Mouse (Mus musculus) limb, embryonic 13.5 days (tissue): ENCODE data around the gene Itprip. TPM values are rescaled to one million over a fixed set of nuclear protein-coding genes. Genes with fewer than 3 reads are reported as not detected.

ENCODE experiments used
- ATAC-seq: fragments of 200-750 bp; cut with Nextera tagmentation; 2 replicates; pipeline ENCODE4 v1.8.0; 2017; ENCODE audit warnings: low read depth, moderate number of reproducible peaks, moderate TSS enrichment; ENCODE audit not compliant: low FRiP score
- H3K27ac ChIP-seq: fragments of 300-500 bp; sonication (generic); 2 replicates; pipeline ENCODE4 v1.5.1; 2015; ENCODE audit warnings: inconsistent platforms, mild to moderate bottlenecking, moderate library complexity
- H3K27me3 ChIP-seq: fragments of 300-500 bp; sonication (generic); 2 replicates; pipeline ENCODE4 v1.6.1; 2015; ENCODE audit warnings: mild to moderate bottlenecking, inconsistent platforms
- H3K36me3 ChIP-seq: fragments of 300-500 bp; sonication (generic); 2 replicates; pipeline ENCODE4 v1.6.1; 2015; ENCODE audit warnings: inconsistent platforms, mild to moderate bottlenecking, moderate library complexity
- H3K4me1 ChIP-seq: fragments of 300-500 bp; sonication (generic); 2 replicates; pipeline ENCODE4 v1.6.1; 2015; ENCODE audit warnings: inconsistent platforms
- H3K4me2 ChIP-seq: fragments of 300-500 bp; sonication (generic); replicated peaks from 2 replicates; pipeline ENCODE4 v1.6.1; 2015; ENCODE audit warnings: inconsistent platforms, mild to moderate bottlenecking, moderate library complexity
- H3K4me3 ChIP-seq: fragments of 300-500 bp; sonication (generic); 2 replicates; pipeline ENCODE4 v1.5.1; 2015; ENCODE audit warnings: moderate library complexity, mild to moderate bottlenecking, inconsistent platforms
- H3K9ac ChIP-seq: fragments of 300-500 bp; sonication (generic); 2 replicates; pipeline ENCODE4 v1.6.1; 2015; ENCODE audit warnings: mild to moderate bottlenecking, inconsistent platforms
- H3K9me3 ChIP-seq: fragments of 300-500 bp; sonication (generic); 2 replicates; pipeline ENCODE4 v1.6.1; 2016; ENCODE audit warnings: inconsistent platforms
- WGBS: fragments of 180-500 bp; shearing (Covaris S2); methylation state at CpG from one replicate; pipeline ENCODE4 v1.1.7; 2015; 5-methylcytosine and 5-hydroxymethylcytosine counted together
- polyA plus RNA-seq: library from polyadenylated mRNA; unstranded; fragments of >200 nt; fragmentation: Nextera tagmentation; extraction: Ambion mirVana; gene quantifications from 2 replicates; pipeline ENCODE4 v1.2.1, GENCODE M21; 2015

Gene Itprip
- polyA plus RNA-seq, 1 experiment from 2014 or later: 26.6 TPM

DNA sequence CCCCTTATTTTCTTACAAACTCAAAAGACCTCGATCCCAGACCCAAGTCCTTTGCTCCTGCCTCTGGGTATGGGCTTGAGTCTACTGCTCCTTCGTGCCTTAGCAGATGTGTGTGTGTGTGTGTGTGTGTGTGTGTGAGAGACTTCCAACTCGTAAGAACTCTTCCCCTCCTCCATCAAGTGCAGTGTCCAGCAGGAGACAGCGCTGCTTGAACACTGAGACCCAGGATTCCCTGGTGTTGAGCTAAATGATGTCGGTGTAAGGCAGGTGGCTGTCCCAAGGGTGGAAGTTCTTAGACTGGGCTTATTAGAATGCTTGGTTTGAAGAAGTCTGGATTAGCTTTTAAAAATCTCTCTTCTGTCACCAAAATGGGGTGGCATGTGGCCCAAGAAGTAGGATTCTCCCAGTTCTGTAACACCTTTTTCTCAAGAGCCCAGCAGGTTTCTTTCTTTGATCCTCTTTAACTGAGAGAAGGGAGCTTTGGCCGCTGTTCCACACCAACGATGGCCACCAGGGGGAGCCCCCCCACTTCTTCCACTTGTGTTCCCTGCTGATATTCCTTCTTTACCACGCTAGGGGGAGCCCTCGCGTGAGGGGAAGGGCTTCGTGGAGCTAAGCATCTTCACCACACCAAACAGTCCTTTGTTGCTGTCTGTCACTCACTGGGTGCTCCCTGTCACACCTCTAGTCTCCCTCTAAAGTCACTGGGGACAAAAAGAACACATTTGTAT is 36.8 kb downstream of the Itprip start:
- Histone ChIP-seq H3K9me3 (no peaks in the 10 kb centered on the region), H3K9ac (no peak overlapping the region), H3K27me3 (no peaks in the 10 kb centered on the region), H3K4me2 (no peak overlapping the region), H3K36me3 (no peaks in the 10 kb centered on the region), H3K27ac (no peak overlapping the region), H3K4me3 (no peak overlapping the region), H3K4me1 (peaks cover 41% of the 10 kb centered on the region)
- WGBS: 21% methylated on average over 11 of the region's 11 CpGs
- peak; percentile 64; the same call in 1 of the 2 replicates for ATAC-seq

DNA sequence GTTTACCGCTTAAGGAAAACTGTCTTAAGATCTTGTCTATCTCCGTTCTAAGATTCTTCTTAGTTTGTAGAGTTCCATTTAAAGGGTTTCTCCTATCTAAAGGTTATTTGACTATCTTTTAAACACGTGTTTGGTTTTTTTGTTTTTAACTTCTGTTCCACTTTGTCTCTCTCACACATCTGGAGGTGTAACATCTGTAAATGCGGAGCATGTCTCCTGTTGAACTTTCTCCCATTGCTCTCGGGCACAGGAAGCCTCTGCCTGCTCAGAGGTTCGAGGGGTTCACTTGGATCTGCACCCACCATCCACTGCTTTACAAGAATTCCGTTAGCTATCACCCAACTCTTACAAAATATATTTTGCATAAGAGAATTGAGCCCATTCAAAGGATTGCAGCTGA is 37.6 kb downstream of the Itprip start:
- 85% methylated on average over 7 of the region's 7 CpGs for whole genome bisulfite sequencing
- Histone ChIP-seq H3K27me3 (no peaks in the 10 kb centered on the region), H3K27ac (no peak overlapping the region), H3K9me3 (no peaks in the 10 kb centered on the region), H3K4me2 (no peak overlapping the region), H3K4me3 (no peak overlapping the region), H3K4me1 (peaks cover 33% of the 10 kb centered on the region), H3K9ac (no peak overlapping the region), H3K36me3 (no peaks in the 10 kb centered on the region)
- ATAC-seq: no peak

DNA sequence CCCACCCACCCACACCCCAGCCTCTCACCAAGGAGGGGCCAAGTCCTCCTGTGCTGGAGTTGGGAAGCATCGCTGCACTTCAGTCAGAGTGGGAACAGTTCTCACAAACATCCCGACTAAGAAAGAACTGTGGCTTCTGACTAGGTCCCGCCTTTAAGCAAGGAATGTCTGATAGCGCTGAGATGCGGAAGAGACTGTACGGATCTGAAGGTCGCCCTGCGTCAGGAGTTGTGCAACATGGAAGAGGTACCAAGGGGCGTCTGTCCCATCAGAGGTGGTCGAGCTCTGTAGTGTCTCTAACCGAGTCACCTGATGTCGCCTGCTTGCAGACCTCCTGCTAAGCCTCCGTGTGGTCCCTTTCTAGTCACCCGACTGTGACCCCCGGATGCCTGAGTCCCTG is 42.8 kb downstream of the Itprip start:
- Histone ChIP-seq H3K27me3 (no peaks in the 10 kb centered on the region), H3K9me3 (no peaks in the 10 kb centered on the region), H3K4me3 (no peak overlapping the region), H3K4me2 (no peak overlapping the region), H3K9ac (no peak overlapping the region), H3K36me3 (no peaks in the 10 kb centered on the region), H3K4me1 (peaks cover 4% of the 10 kb centered on the region; the same call in 1 of the 2 replicates), H3K27ac (no peak overlapping the region)
- WGBS: 78% methylated on average over 15 of the region's 15 CpGs
- ATAC-seq: no peak

DNA sequence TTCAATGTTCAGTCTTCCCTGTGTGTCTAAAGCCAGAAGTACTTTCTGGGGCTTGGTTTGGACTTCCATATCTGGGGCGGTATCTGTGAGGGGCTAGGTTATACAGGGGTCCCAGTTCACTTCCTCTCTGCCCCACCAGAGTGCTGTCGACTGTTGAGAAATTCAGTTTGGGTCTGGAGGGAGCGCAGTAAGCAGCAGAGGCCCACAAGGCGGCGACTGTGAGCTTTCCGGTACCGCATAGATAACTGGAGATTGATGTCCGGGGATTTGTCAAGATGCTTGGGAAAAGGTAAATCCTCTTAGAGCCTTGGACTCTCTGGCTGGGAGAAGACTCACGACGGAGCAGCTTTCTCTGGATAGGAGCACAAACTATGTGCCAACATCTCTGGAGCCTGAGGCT is 47.6 kb downstream of the Itprip start:
- no peak overlapping the region for H3K9ac ChIP-seq
- H3K4me1 ChIP-seq: peaks cover 13% of the 10 kb centered on the region
- H3K36me3 ChIP-seq: no peaks in the 10 kb centered on the region
- 44% methylated on average over 10 of the region's 10 CpGs for WGBS
- no peak for ATAC-seq
- H3K27me3 ChIP-seq: no peaks in the 10 kb centered on the region
- H3K4me2 ChIP-seq: no peak overlapping the region
- H3K4me3 ChIP-seq: no peak overlapping the region
- H3K9me3 ChIP-seq: no peaks in the 10 kb centered on the region
- H3K27ac ChIP-seq: no peak overlapping the region; the same call in 1 of the 2 replicates

DNA sequence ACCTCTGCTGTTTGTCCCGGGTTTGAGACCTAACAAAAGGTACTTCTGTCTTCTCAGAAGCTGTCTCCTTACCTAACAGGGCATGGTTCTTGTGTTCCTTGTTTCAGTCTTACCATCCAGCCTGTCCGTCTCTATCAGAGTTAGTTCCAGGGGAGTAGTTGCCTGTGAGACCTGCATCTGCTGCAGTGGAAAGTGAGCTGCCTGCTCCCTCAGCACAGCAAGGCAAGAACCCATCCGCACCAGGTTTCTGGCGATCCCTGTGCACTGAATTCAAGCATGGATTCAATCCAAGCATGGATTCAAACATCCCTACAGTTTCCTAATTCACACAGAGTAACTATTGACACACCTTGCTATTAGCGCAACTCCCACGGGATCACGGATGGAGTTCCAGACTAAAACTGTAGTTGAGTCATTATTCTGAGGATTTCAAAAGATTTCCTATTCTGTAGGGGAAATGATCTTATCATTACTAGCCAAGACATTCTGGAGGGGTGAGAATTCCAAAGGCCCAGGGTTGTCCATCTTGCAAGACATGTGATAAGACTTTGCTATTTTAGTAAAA is 48.9 kb downstream of the Itprip start:
- WGBS: 70% methylated on average over 7 of the region's 7 CpGs
- H3K27ac ChIP-seq: no peak overlapping the region

DNA sequence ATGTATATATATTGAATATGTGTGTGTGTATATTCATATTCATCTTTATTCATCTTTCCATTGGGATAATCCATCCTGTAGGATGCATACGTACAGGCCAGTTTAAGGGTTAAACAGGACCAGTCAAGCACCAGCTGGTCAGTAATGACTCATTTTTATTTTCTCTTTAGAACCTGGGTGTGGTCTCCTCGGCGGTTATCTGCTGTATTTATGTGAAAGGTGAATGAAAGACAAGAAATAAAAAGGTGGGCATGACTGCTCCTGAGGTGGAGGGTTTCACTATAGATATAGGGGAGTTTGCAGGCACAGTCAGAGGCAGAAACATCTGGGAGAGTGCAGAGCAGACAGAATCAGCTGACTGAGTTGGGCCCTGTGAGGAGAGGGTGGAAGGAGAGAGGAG is 49.6 kb downstream of the Itprip start:
- ATAC-seq: no peak
- H3K4me3 ChIP-seq: no peak overlapping the region
- H3K27me3 ChIP-seq: no peaks in the 10 kb centered on the region
- H3K9me3 ChIP-seq: no peaks in the 10 kb centered on the region
- no peak overlapping the region for H3K9ac ChIP-seq
- H3K4me2 ChIP-seq: no peak overlapping the region
- peaks cover 21% of the 10 kb centered on the region for H3K4me1 ChIP-seq
- H3K27ac ChIP-seq: no peak overlapping the region
- WGBS: 34% methylated on average over 3 of the region's 3 CpGs
- 0 out of 2 replicates have a peak, but pooled peaks cover under 1% of the 10 kb centered on the region for H3K36me3 ChIP-seq

More for the DNA sequence above, 48.9 kb downstream of the Itprip start:
- H3K27me3 ChIP-seq: no peaks in the 10 kb centered on the region
- H3K4me2 ChIP-seq: no peak overlapping the region
- peaks cover 15% of the 10 kb centered on the region for H3K4me1 ChIP-seq
- ATAC-seq: no peak
- no peaks in the 10 kb centered on the region for H3K36me3 ChIP-seq
- no peak overlapping the region for H3K9ac ChIP-seq
- no peak overlapping the region for H3K4me3 ChIP-seq
- H3K9me3 ChIP-seq: no peaks in the 10 kb centered on the region

DNA sequence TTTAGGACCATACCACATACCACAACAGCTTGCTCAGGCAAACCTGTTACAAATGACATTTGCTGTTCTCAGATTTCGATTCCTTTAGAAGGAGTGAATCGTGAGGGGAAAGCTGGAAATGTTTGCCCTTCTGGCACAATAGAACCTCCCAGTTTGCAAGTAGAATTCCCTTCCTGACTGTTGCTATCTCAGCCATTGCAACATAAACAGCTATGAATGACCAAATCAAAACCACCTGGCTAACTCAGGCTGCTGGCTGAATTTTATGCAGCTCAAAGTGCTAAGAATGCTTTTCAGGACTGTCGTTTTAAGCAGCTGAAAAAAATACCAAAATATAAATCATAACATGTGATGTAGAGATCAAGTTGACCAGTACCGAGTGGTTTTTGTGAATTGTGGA is 50.1 kb downstream of the Itprip start:
- ATAC-seq: no peak
- no peaks in the 10 kb centered on the region for H3K27me3 ChIP-seq
- H3K27ac ChIP-seq: no peak overlapping the region
- H3K4me3 ChIP-seq: no peak overlapping the region
- H3K4me1 ChIP-seq: peaks cover 21% of the 10 kb centered on the region
- H3K9me3 ChIP-seq: no peaks in the 10 kb centered on the region
- 38% methylated on average over 4 of the region's 4 CpGs for WGBS
- H3K9ac ChIP-seq: no peak overlapping the region
- peaks cover 6% of the 10 kb centered on the region for H3K36me3 ChIP-seq
- no peak overlapping the region for H3K4me2 ChIP-seq

DNA sequence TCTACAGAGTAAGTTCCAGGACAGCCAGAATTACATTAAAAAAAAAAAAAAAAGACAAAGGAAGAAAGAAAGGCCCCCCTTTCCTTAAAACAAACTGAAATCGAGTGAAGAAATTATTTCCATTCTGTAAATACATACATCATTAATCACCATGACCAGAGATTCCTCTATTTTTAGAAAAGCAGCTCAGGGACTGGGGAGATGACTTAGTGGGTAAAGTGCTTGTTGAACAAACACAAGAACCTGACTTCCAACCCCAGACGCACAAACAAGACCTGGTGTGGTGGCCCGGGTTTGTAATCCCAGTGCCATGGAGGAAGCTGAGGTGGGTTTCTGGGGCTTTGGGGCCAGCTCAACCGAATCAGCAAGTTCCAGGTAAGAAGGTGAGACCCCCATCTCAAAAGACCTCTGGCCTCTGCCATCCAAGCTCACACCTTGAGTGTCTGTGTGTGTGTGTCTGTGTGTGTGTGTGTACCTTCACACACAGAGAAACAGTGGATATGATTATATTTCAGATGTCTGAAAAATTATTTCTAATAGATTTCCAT is 51.4 kb downstream of the Itprip start:
- 76% methylated on average over 4 of the region's 4 CpGs for WGBS
- Histone ChIP-seq H3K36me3 (peaks cover 17% of the 10 kb centered on the region), H3K4me2 (no peak overlapping the region), H3K9ac (no peak overlapping the region), H3K9me3 (no peaks in the 10 kb centered on the region), H3K27me3 (no peaks in the 10 kb centered on the region), H3K4me3 (no peak overlapping the region), H3K4me1 (peaks cover 21% of the 10 kb centered on the region), H3K27ac (no peak overlapping the region)
- no peak for ATAC-seq

DNA sequence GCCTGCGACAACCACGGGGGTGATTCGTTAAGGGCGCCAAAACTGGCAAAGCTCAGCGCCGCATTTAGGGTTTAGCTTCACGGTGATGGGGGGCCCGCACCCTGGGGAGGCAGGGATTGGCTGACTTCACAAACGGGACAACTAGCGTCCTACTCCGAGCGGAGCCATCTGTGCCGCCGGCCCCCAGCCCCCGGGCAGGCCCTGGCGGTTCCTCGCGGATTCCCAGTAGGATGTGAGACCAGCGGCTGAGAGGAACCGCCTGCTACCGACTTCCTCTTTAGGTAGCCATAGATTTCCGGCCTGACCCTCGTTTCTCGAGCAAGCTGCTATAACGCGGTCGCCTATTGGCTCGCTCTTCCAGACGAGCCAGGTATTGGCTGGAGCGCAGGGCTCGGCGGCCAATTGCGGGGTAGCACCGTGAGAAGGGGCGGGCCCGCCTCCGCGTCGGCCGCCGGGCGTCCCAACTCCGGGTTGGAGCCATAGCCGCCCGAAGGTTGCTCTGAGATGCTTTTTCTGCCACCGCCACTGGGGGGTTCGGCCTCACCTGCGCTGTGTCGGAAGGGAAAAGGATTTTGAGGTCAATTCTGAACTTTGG is 53.6 kb downstream of the Itprip start, which contains the start of gene Gsto2:
TSS of gene Gsto2 (plus strand) at position 182 of the 595 bp plus-strand sequence.
- H3K4me2 ChIP-seq: peak within 1 kb of the TSS; percentile 73
- H3K27me3 ChIP-seq: no peaks in the 10 kb centered on the region
- peak within 1 kb of the TSS; percentile 76; the same call in 1 of the 2 replicates for H3K27ac ChIP-seq
- peaks cover 21% of the 10 kb centered on the region for H3K4me1 ChIP-seq
- under 1% methylated on average over 49 of the region's 49 CpGs for WGBS
- H3K9me3 ChIP-seq: no peaks in the 10 kb centered on the region
- ATAC-seq: peak; percentile 100
- peak within 1 kb of the TSS; percentile 66 for H3K4me3 ChIP-seq
- peaks cover 29% of the 10 kb centered on the region for H3K36me3 ChIP-seq
- peak within 1 kb of the TSS; percentile 79 for H3K9ac ChIP-seq

DNA sequence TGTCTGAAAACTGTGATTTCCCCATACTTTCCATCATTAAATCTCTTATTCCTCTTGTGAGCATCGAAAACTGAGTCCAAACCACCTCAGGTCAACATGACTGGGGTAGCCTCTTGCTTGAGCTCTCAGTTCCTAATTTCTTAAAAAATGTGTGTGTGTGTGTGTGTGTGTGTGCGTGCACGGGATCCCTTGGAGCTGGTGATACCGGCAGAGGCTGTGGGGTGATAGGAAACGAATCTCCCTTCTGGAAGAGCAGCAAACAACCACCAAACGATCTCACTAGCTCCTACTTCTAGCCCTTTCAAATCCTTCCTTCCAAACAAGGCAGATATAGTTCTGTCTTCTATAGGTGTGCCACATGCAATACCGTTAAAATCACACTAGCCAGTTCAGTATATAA is 54.4 kb downstream of the Itprip start:
- peaks cover 36% of the 10 kb centered on the region for H3K36me3 ChIP-seq
- H3K9me3 ChIP-seq: no peaks in the 10 kb centered on the region
- H3K4me3 ChIP-seq: peak overlapping the region; percentile 66
- no peak overlapping the region for H3K27ac ChIP-seq
- WGBS: 84% methylated on average over 7 of the region's 7 CpGs
- no peak overlapping the region for H3K9ac ChIP-seq
- H3K4me2 ChIP-seq: peak overlapping the region; percentile 73
- no peaks in the 10 kb centered on the region for H3K27me3 ChIP-seq
- no peak for ATAC-seq
- H3K4me1 ChIP-seq: peaks cover 14% of the 10 kb centered on the region

DNA sequence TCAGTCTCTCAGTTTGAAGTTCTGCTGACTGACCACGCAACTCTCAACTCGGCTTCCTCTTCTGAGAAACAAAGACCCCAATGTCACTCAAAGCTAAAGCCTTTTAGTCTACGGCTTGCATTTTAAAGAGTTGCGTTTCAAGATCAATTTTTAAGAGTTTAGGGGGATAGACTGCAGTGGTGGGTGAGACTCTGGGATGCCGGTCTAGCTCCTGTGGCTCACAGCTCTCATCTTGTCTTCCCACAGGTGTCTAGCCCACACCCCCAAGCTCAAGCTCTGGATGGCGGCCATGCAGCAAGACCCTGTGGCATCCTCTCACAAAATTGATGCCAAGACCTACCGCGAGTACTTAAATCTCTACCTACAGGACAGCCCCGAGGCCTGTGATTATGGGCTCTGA is 55.0 kb downstream of the Itprip start:
- ATAC-seq: no peak
- no peak overlapping the region for H3K27ac ChIP-seq
- H3K4me1 ChIP-seq: peaks cover 9% of the 10 kb centered on the region
- no peak overlapping the region for H3K9ac ChIP-seq
- no peak overlapping the region for H3K4me2 ChIP-seq
- no peaks in the 10 kb centered on the region for H3K27me3 ChIP-seq
- no peaks in the 10 kb centered on the region for H3K9me3 ChIP-seq
- H3K36me3 ChIP-seq: peaks cover 42% of the 10 kb centered on the region
- 95% methylated on average over 9 of the region's 9 CpGs for WGBS
- no peak overlapping the region for H3K4me3 ChIP-seq

DNA sequence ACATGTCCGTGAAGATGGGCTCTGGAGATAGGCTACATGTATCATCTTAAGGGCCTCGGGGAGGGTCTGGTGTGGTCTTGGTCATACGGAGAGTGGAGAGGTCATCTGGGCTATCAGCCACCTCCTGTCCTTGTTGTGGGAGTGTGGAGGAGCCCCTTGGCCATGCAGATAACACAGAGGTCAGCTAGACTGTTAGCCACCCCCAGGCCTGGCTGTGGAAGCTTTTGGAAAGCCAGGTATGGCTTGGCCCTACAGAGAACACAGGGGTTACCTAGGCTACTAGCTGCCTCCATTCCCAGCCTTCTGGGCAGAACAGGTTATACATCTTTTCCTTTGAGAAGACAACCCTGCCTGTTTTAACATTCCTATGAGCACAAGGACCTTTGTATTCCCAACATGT is 56.5 kb downstream of the Itprip start:
- Histone ChIP-seq H3K36me3 (peaks cover 57% of the 10 kb centered on the region), H3K27ac (no peak overlapping the region), H3K9me3 (no peaks in the 10 kb centered on the region), H3K27me3 (no peaks in the 10 kb centered on the region), H3K4me1 (peaks cover 9% of the 10 kb centered on the region), H3K9ac (no peak overlapping the region), H3K4me3 (no peak overlapping the region), H3K4me2 (no peak overlapping the region)
- no peak for ATAC-seq
- 92% methylated on average over 3 of the region's 3 CpGs for WGBS
